Mouse (Mus musculus) megakaryocyte, embryonic 14.5 days (primary cell): ENCODE measurements at regions not wholly inside any gene's neighbourhood (a gene's known extent, or its start where the extent isn't known, plus 50 kb on each side); places are given as distances from the start of the nearest gene placed in this dataset.

Experiments used
- FLI1 ChIP-seq: IDR thresholded peaks from 2 replicates; pipeline ENCODE4 v1.6.1; 2012; ENCODE audit warnings: low read length, inconsistent platforms, mixed read lengths
- GATA1 ChIP-seq: IDR thresholded peaks from 3 replicates; pipeline ENCODE4 v1.6.1; 2012; ENCODE audit warnings: mixed read lengths, low read length, inconsistent platforms, borderline replicate concordance

DNA sequence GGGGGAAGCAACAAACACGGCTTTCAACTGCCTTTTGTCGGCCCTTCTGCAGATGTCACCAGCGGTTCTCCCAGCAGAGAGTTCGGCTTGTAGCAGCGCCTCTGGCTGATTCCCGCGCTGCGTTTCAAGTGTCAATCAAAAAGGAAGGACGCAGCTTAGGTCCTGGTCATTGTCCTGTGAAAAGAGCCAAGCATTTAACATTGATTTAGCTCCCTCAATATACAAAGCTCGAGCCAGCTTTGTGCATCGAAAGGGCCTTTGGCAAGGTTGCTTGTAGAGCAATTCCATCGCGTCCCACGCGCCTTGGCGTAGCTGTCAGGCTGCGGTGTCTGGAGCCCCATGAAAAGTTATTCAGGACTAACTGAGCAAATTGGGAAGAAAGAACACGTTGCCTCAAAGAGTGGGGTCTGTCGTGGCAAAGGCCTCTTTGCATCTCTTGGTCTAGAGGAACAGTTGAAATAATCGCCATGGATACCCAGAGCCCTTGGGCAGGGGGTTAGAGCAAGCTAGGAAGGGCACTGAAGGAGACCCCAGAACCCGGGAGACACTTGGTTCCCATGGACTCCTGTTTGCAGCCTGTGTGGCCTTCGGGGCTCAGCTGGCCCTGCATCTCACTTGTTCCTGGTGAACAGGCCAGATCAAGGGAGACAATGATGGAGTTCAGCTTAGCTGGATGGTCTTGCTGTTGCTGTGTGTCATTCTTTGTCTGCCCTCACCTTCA is 204.8 kb upstream of the Prox1 start:
- TF ChIP-seq GATA1 (no peak), FLI1 (no peak)
